Mouse (Mus musculus) megakaryocyte progenitor cell, adult 5-6 weeks (primary cell): ENCODE results near the gene Rasgrf2. TPM values are rescaled to one million over a fixed set of nuclear protein-coding genes. Genes with fewer than 3 reads are reported as not detected.

Source experiments
- ATAC-seq: replicated peaks from 2 replicates; pipeline ENCODE4 v1.8.0; 2016; ENCODE audit warnings: mild to moderate bottlenecking, moderate TSS enrichment, inconsistent platforms; ENCODE audit not compliant: poor library complexity
- total RNA-seq, 2 experiments: library from RNA; stranded (forward) in 1 of 2; stranded (reverse) in 1 of 2; fragments of 157-497, 149-512 nt in 1 of 2; fragments of 200-1000 nt in 1 of 2; gene quantifications; 2 replicates each; pipeline versions ENCODE4 v1.2.3 to v1.2.4; 2015 to 2017

Gene Rasgrf2
- total RNA-seq, 2 experiments from 2014 or later = 1.2 to 2.1 TPM

DNA sequence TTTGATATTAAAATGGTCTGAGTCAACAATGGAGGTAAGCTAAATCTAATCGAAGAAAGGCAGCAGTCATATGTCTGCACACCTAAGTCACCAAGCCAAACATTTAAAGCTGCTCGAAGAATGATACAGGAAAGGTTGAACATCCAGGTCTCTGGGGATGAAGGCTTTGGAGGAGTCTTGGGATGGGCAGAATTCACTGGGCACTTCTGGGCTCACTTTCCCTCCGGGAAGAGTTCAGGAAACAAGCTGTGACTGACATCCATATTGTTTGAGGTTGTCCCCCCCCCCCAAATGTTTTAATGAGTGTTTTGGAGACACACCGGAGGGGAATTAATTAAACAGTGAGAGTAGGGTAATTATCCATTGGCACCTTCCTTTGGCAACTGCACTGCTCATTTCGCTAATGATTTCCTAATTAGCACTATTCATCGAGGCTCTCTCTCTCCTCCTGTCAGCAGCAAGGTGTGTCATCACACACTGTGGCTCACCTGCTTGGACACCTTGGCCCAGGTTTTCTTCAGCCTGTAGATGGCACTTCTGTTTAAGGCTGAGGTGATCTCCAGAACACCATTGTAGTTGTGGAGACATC lies 241.3 kb downstream of the Rasgrf2 start:
- no peak for ATAC-seq

DNA sequence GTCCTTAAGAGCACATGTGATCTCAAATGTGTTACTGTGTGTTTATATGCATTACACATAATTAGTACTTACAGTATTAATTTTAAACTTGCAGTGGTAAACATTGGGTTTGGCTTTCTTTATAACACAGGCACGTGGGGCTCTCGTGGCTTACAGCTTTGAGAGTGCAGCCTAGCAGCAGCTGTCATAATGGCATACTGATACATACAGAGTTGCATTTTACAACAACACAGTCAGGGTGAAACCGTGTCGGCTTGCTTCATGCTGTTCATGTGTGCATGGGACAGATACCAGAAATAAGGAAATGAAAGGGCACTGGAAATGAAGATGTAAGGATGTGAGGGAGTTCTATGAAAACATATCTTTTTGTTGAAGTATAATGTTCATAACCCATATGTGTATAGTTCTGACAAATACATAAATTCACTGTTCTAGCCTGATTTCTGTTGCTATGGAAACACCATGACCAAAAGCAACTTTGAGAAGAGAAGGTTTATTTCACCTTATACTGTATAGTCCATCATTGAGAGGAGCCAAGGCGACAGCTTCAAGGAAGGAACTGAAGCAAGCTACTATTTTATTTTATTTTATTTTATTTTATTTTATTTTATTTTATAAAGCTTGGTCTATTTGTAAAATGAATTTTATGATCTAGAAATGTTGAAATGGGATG lies 246.6 kb downstream of the Rasgrf2 start:
- no peak for ATAC-seq

DNA sequence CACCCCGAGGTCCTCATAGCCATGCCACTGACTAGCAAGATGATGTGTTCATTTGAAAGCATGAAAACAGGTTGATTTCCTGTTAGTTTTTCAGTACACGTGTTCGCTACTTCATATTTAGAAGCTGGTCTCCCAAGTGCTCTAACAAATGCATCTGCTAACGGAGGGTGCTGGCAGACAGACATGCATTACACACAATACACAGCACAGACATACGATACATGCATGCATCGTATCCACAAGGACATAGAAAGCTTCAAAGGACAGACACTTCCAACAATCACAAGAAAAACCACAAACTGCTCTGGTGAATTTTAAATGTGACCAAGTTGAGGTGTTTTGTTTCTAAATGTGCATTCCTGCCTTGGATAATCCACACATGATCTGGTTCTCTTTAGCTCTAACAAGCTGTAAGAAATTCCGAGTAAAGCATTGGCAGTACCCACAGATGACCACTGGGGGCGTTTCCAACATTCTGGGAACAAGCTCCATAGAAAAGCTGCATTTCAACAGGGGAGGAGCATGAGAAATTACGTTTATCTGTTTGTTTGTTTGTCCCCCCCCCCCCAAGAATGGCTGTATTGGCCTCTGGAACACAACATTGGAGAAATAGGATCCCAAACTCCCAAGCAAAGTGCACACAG lies 249.5 kb downstream of the Rasgrf2 start:
- ATAC-seq = peak; percentile 68

DNA sequence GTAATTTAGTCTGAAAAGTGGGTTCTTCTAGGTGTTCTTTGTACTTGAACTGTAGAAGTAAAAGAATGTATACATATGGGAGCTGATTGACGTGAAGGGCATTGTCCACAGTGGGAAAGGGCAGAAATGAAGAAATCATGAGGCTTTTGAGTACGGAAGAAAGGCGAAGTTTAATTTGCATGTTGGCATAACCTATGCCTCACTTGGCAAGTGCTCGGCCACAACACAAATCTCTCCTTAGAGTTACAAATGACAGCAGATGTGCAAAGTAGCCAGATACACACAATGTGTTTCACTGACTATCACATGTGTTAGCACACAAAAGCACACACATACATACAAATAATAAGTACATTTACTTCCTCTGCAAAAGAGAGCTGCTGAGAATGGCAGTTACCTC lies 251.2 kb downstream of the Rasgrf2 start:
- no peak for ATAC-seq

DNA sequence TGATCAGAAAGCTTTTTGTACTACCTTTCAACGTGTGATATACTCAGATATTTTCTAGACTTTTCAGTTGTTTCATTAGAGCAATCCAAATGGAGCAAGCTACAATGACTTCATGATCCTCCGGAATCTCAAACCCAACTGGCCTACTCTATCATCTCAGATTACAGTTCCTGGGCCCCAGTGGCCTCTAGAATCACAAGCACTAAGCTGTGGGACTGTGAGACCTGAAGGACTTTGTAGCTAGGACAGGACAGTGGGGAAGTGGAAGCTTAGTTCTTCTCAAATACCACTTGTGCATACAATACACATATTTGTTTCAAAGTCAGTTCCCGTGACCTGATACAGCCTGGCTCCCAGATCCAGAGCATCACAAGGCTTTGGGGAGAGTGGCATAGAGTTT lies 253.5 kb downstream of the Rasgrf2 start:
- no peak for ATAC-seq

DNA sequence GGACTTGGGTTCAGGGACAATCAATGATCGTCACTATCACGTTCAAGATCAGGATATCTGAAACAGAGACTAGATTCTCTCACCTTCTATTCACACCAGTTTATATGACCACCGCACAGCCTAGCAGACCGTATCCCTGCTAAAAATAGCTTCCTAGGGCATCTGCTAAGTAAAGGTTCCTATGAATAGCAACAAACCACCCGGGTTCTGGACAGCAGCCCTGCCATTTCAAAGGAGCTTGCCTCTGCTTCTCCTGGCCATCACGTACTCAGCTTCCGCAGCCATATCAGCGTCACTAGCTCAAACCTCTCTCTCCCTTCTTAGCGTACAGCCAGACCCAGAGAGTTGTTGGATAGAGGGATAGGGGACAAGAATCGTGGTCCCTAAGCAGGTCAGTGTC lies 254.1 kb downstream of the Rasgrf2 start:
- ATAC-seq = no peak

DNA sequence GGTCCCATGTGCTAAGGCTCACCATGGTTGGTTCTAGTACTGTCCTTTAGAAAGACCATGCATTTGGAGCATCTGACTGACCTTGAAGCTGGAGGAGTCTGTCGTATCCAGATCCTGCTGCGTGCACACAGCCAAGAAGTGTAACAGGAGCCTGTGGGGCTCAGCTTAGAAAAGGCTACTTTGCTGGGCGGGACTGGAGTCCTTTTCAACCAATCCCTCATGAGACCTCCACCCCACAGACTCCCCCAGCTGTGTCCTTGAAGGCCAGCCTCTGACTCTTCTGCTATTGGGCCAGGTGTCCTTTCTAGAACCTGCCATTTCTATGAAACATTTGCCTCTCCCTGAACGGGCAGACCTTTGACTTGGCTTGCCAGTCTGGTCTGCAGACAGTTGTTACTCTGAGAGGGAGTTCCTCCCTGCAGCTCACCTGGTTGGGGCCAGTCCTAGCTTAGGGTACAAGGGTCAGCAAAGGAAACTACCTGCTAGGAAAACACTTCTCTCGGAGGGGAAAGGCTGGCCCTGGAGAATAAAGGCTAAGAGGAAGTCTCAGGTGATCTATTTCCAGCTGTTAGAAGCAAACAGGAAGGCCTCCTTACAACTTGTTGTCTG lies 254.6 kb downstream of the Rasgrf2 start, which contains the start of gene Ckmt2:
Gene Ckmt2, minus strand, starts transcription at position 145 of the 609 bp plus-strand sequence.
- no peak for ATAC-seq

DNA sequence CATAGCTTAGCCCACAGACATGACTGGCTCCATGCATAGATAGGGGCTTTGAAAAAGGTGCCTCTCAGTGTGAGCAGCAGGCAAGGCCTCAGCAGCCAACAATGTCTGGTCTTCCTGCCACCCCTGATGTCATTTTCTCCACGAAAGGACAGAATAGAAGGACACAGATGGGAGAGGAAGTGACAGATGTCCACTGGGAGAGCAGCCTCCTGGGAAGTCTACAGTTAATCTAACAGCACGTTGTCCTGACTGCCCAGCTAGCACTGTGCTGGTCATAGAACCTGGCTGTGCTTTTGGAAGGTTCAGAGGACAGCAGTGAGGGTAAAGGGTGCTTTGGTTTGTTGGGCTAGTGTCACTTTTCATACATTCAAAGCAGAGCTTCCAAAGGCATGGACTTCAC lies 255.9 kb downstream of the Rasgrf2 start:
- ATAC-seq = no peak

DNA sequence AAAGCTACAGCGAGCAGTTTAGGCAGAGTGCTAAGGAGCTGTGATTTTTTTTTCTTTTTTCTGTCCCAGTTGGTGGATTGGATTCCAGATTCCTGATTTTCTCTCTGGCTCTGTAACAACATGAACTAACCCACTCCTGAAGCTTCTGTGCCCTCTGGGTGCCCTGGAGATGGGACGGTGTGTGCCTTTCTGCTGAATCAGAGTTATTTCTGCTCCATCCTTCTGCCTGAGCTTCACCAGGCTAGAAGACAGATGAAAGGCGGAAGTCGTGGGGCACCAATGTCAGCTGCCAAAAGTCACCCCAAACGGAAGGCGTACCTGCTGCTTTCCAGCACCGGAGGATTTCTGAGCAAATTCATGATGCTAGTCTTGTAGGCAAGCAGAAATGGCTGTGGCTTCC lies 256.9 kb downstream of the Rasgrf2 start:
- no peak for ATAC-seq

DNA sequence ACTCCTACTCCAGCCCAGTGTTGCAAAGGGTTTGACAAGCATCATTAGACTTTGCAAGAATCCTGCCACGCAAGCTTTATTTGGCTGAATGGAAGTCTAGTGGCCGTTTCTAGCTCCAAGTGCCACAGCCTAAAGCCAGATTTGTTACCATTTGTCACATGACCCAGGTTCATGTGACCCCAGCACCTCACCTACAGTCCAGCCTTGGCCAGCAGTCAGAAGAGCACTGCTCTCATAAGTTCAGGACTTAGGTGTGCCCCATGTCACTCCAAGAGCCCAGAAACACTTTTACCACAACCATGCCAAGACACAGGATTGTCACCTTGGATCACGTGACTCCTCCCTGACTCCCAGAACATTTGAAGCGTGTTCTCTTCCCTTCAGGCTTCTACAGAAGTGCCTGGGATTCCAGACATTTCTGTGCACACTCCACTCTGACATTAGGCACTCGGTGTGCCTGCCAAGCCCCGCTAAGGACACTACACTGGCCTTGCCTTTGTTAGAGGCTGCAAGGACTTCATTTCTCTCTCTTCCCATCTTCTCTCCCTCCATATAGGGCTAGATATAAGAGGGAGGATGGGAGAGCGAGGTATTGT lies 257.6 kb downstream of the Rasgrf2 start:
- no peak for ATAC-seq

DNA sequence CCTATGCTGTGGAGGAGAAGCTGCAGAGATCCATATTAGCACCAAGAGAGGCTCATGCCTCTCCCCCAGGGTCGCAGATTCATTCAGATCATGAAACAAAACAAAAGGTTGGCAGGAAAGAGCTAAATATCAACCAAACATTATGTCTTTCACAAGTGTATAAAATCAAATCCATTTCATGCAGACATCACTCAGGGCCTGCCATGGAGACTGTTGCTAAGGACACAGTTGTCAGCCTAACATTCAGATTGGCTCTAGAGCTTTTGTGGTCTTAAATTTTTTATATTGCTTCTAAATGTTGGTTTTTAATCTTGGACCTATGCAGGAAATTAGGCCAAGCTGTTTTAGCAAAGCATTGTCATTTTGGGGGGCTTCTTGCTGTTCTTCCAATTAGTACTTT lies 262.9 kb downstream of the Rasgrf2 start:
- ATAC-seq = no peak

DNA sequence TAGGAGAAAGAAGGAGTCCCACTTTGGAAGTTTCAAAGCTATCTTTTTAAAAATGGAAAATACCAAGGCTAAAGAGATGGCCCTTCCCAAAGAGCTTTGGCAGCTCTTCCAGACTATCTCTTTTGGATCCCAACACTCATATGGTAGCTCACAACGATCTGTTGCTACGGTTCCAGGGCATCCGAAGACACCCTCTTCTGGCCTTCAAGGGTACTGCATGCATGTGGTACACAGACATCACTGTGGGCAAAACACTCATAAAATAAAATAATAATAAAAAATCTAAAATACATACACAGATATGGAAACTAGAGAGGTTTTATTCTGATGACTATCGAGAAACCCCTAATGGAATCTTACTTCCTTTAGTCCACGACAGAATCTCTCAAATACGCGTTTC lies 272.6 kb downstream of the Rasgrf2 start:
- ATAC-seq = peak; percentile 64; the same call in 1 of the 2 replicates

DNA sequence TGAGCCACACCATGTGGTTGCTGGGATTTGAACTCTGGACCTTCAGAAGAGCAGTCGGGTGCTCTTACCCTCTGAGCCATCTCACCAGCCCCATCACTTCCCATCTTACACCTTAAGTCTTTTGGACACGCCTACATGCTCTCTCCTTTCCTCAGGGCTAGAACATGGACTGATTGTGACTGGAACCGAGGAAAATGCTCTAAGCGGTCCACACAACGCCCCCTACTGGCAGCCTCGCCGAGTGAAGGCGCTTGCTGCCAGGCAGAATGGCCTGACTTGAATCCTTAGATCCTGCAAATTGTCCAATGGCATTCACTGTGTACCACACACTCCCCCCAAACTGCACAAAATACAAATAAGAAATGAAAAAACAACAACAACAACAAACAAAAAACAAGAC lies 274.0 kb downstream of the Rasgrf2 start:
- no peak for ATAC-seq

DNA sequence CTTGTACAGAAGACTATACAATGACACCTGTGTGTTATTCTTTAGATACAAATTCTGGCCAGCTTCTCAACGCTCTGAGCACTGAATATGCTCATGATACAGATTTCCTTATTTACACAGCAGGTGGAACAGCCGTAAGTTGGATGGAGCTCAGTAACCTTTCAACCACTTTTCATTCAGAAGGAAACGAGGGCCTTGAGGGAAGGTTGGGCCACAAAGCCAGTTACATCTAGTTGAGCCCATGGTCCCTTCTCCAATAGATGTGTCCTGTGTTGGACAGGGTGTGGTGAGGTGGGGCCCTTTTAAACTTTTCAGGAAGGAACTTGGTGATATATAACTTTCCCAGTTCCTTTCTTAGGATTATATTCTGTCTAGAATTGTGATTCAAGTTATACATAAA lies 277.0 kb downstream of the Rasgrf2 start:
- ATAC-seq = no peak

Other genes with a start within 250 kb of the Rasgrf2 start
- gene Gm20379, start 174.3 kb upstream of the Rasgrf2 start, total RNA-seq (2015) = not detected in 2 replicates
- gene Gm20379, start 174.3 kb upstream of the Rasgrf2 start, total RNA-seq (2017) = not detected in 2 replicates
- 22.1 and 24.7 TPM in 2 replicates for gene Dhfr, start 223.1 kb upstream of the Rasgrf2 start, total RNA-seq (2015)
- 21.5 and 22.6 TPM in 2 replicates for gene Dhfr, start 223.1 kb upstream of the Rasgrf2 start, total RNA-seq (2017)
- 35.6 and 46.4 TPM in 2 replicates for gene Msh3, start 223.3 kb upstream of the Rasgrf2 start, total RNA-seq (2015)
- 30.3 and 39.5 TPM in 2 replicates for gene Msh3, start 223.3 kb upstream of the Rasgrf2 start, total RNA-seq (2017)